Mouse (Mus musculus): Measurements from ENCODE around the gene Ly6g6e.
A peak's percentile ranks its signal among the peaks of the same experiment; 100 is the strongest.

Gene Ly6g6e

GRCm38 (mm10) chr17:35074097-35074496 is 2.6 kb upstream of the Ly6g6e start:
- DNase-seq (ENCODE audit: low spot score): no peak

DNA sequence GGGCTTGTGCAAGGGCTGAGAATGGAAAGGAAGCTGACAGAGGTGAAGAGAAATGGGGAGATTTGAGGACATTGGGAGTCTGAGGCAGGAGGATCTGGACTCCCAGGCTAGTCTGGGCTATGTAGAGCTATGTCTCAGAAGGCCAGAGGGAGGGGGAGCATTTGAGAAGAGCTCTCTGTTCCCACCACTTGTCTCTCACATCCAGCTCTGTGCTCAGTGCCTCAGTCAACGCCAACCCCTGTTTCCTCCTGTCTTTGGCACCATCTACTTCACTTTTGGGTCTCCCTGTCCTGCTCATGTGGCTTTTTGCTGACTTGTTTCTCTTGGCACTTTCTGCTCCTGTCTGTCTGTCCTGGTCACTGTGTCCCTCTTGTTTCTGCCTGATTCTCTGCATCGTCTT is 583 bp downstream of the Ly6g6e start:
- no peak for DNase-seq (ENCODE audit: low spot score)

DNA sequence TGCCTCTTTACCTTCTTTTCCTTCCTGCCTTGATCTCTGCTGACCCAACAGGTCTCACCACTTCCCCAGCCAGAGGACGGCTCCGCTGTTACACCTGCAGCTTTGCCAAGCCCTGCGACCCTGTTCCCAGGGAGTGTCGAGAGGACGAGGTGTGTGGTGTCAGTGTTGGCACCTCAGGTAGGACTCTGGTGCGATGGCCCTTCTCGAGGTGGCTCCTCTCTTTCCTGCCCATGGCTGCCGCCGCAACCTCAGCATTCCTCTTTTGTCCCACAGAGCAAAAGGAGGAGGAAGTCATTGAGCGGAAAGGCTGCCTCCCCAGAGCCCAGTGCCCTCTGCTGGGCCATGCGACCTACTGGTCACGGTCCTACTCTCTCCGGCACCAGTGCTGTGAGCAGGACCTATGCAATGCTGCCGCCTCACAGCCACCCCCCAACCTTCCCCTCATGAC is 1.1 kb downstream of the Ly6g6e start, which contains the start of gene Ly6g6d:
Gene Ly6g6d (minus strand): TSS at position 280 of the 448 bp plus-strand sequence.
- no peak for DNase-seq (ENCODE audit: low spot score)

DNA sequence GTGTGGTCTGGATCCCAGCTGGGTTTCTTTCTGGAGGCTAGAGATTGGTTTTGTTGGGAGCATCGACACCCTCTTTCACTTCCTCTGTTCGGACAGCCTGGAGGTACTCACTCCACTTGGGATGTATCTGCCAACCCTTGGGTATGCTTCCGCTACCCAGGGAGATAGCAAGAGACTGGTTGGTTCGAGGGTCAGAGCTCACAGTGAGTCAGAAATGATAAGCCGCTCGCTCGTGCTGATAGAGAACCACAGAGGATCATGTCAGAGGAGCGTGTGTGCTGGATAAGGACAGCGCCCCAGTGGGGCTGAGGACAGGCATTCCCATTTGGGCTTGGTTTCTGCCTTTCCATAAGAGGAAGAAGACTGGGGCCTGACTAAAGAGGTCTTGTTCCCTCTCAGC is 3.1 kb downstream of the Ly6g6e start:
- DNase-seq (ENCODE audit: low spot score): no peak

- DNase-seq (ENCODE audit: low spot score): no peak
These were observed 3.5 kb downstream of the Ly6g6e start for GRCm38 (mm10) chr17:35080248-35080647.

DNA sequence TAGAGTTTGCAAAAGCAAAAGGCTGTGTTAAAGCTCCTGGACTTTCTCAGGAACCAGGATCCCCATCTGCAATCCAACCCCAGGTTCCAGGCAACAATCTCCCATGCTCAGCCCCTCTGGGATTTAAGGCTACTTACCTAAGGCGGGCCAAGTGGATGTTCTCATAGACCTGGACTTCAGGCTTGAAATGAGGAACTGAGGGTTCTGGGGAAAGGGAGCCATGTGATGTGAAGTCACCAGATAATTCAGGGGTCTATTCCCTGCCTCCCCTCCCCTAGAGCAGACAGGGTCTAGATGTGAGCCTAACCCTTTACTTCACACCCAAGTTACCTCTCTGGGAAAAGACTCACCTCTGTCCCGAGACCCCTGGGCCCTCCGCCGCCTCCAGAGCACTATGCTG is 4.0 kb downstream of the Ly6g6e start:
- no peak for DNase-seq (ENCODE audit: low spot score)

GRCm38 (mm10) chr17:35082841-35083576 is 6.3 kb downstream of the Ly6g6e start:
- peak; percentile 57 for DNase-seq (ENCODE audit: low spot score)

- DNase-seq (ENCODE audit: low spot score): no peak
These were observed 7.3 kb downstream of the Ly6g6e start for GRCm38 (mm10) chr17:35083929-35084497.

DNA sequence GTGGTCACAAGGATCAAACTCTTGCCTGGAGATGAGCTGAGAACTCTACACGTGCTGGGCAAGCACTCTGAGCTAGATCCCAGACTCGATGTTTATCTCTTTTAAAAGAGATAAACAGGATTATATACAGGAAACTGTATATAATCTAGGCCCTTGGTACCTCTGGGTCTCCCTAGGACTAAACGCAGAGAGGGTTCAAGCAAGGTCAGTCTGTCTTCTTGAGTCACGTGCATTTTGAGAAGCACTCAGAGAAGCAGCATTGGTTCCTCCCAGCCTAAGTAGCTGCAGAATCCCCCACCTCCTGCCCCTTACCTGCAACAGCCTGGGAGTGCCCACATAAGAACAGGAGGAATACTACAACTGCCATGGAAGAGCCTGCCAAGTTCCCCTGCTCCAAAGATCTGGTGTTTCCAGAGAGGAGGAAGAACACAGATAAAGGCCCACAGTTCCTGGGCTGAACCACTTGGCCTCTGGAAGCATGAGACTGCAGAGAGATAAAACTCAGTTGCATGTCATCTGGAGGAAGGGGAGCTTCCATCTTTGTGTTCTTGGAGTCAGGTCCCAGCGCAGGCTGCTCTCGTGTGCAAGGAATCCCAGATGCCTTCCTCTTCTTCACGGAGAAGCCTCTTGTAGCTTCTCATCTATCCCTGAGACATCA is 8.6 kb downstream of the Ly6g6e start, which contains the start of gene Ly6g6f:
Gene Ly6g6f (minus strand): TSS at position 403 of the 658 bp plus-strand sequence.
- DNase-seq (ENCODE audit: low spot score): no peak

DNA sequence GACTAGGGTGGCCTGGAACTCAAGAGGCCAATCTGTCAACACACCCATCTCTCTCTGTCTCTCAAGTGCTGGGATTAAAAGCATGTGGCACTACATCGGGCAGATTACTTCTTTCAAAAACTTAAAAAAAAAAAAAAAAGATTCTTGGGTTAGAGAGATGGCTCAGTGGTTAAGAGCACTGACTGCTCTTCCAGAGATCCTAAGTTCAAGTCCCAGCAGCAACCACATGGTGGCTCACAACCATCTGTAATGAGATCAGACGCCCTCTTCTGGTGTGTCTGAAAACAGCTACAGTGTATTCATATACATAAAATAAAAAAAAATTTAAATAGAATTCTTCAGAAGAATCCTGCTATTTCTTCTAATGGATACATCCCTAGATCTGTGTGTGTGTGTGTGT is 11.4 kb downstream of the Ly6g6e start:
- DNase-seq (ENCODE audit: low spot score): no peak

- DNase-seq (ENCODE audit: low spot score): peak; percentile 97
These were observed 12.3 kb downstream of the Ly6g6e start, which contains the start of gene Abhd16a for GRCm38 (mm10) chr17:35088825-35089644. Gene Abhd16a, plus strand, starts transcription at chr17:35089263.

- peak; percentile 87 for DNase-seq (ENCODE audit: low spot score)
These were observed 13.6 kb downstream of the Ly6g6e start for GRCm38 (mm10) chr17:35090166-35090932.

DNA sequence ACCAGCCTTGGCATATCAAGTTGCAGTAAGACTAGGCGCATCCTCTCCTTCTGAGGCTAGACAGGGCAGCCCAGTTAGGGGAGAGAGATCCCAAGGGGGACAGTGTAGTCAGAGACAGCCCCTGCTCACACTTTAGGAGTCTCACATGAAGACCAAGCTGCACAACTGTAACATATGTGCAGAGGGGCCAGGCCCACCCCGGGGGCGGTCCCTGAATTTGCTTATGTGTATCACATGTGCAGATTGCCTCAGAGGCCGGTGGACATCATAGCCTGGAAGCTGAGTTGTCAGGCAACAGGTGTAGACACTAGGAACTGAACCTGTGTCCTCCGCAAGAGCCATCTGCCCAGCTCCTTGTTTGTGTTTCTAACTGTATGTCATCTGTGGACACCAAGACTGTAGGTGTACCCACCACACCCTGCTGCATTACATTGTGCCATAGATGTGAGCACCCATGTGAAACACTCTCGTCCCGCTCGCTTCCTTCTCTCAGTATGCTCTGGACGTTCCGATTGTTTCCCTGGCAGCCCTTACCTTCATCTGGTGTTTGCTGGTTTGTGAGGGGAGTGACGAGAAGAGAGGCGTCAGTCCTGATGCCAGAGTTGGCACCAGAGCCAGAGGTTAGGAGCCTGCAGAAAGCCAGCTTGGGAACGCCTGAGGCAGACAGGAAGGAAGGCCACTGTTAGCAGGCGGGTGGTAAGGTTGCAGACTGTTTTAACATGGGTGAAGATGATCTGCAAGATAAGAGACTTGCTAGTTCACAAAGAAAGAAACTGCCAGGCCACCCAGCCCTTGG is 15.9 kb downstream of the Ly6g6e start:
- DNase-seq (ENCODE audit: low spot score): peak; percentile 62

- DNase-seq (ENCODE audit: low spot score): no peak
These were observed 18.0 kb downstream of the Ly6g6e start for GRCm38 (mm10) chr17:35094475-35095365.

DNA sequence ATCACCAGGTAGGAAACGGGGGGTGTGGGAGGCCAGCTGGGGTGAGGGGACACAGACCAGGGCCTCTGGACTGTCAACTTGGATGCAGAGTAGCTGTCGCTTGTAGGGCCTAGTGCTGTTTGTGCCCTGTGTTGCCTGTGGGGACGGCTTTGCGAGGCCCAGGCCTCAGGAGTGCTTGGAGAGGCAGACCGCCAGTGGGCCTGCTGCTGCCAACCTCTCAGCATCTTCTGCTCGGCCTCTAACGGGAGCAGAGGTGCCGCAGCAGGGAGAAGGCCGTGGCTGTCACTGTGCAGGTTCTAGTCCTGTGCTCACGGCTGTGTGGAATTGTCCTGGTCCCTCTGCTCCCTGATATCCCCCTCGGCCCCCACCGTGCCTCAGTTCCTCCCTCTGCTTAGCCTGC is 19.9 kb downstream of the Ly6g6e start:
- no peak for DNase-seq (ENCODE audit: low spot score)

GRCm38 (mm10) chr17:35097164-35097655 is 20.5 kb downstream of the Ly6g6e start:
- no peak for DNase-seq (ENCODE audit: low spot score)

- no peak for DNase-seq (ENCODE audit: low spot score)
These were observed 23.6 kb downstream of the Ly6g6e start for GRCm38 (mm10) chr17:35100196-35100765.

DNA sequence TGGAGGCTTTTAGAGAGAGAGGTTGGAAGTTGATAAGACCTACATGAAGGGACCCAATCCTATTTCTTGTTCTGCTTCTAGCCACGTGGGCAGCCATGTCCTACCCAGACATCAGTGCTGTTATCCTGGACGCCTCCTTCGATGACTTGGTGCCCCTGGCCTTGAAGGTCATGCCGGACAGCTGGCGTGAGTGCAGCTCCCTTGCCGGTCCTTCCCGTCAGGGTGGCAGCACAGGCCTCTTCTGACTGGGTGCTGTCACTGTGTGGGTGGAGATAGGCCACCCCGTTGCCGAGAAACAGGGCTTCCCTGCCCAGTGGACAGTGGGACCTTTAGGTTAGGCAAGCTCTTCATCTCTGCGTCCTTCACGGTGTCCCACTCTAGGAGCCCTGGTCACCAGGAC is 24.5 kb downstream of the Ly6g6e start:
- no peak for DNase-seq (ENCODE audit: low spot score)

GRCm38 (mm10) chr17:35102299-35102698 is 25.6 kb downstream of the Ly6g6e start:
- peak; percentile 74 for DNase-seq (ENCODE audit: low spot score)
